Mouse (Mus musculus) right cerebral cortex, postnatal 4 days (tissue): ENCODE data around the gene Gm44965.

ENCODE experiments used
- DNase-seq: peaks from one replicate; pipeline ENCODE4 v3.0.0-alpha.2; 2022

Gm44965 gene

DNA sequence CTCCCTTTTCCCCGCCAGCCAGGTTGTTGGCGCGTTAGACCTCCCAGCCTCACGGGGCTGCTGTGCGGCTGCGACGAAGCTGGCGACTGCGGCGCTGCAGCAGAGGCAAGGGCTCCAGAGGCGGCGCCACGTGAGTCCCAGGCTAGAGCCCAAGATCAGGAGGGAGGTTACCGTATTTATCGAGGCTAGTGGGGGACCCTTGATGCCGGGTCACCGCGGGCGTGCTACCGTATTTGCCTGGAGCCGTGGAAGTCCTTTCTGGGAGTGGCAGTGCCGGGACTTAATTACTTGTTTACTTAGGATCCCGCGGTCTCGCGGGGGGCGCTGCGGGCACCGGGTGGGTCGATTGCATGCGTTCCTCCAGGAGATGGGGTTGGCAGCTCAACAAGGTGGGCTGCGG, 33.2 kb downstream of the Gm44965 start:
- peak; percentile 60 for DNase-seq

DNA sequence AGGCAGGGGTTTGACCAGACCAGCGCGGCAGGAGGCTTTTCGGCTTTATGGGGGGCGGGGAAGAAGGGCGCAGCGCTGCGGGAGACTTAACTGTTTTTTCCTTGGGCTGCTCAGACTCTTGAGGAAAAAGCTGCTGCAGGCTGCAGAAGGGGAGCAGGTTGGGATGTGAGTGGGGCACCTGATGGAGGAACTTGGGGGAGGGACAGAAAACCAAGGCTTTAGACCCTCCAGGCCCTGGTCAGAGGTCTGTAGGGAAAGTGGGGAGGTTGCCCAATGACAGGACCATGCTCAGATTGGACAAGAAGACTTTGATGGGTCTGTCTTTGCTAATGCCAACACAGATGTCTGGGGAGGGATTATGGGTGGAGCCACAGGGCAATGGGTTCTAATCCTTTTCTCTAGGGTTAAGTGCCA, 33.8 kb downstream of the Gm44965 start:
- no peak for DNase-seq

DNA sequence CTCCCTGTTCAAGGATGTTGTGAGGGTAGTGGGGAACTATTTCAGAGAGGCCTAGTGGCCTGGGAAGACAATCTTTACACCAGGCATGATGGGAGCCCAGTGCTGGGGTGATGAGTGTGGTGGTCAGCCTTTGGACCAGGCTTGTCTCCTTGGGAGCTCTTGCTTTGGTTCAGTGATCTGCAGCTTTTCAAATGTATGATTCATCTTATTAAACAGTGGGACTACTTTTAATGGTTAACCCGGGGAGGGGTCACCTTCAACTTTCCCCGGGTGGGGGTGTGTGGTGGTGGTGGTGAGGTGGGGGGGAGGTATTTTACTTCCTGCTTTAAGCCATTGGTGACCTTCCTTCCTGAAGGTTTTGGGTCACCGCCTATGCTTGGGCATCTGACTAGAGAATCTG, 34.6 kb downstream of the Gm44965 start:
- DNase-seq, result no peak

DNA sequence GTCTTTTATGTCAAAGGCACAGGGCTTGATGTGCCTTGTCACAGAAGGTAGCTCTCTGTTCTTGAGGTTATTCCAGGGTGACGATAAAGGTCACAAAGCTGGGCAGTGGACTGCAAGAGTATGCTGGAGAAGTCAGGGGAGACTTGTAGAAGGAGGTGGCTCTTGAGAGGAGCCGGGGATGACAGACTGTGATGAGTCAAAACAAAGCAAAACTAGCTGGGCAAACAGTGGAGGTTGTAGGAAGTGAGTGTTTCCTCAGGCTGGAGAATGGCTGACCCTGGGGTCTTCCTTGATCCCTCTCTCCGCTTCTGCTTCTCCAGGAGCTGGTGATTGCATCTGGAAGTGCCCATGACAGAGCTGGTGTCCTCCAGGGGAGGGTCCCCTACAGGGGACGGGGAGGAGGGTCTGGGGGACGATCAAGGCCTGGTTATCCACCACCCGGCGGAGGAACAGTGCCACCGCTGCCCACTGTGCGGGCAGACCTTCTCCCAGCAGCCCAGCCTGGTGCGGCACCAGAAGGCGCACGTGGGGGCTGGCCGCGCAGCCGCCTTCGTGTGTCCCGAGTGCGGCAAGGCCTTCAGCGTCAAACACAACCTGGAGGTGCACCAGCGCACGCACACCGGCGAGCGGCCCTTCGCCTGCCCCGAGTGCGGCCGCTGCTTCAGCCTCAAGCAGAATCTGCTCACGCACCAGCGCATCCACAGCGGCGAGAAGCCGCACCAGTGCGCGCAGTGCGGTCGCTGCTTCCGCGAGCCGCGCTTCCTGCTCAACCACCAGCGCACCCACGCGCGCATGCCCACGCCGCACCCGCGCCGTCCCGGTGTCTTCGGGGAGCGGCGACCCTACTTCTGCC, 35.3 kb downstream of the Gm44965 start:
- DNase-seq, result peak; percentile 58

DNA sequence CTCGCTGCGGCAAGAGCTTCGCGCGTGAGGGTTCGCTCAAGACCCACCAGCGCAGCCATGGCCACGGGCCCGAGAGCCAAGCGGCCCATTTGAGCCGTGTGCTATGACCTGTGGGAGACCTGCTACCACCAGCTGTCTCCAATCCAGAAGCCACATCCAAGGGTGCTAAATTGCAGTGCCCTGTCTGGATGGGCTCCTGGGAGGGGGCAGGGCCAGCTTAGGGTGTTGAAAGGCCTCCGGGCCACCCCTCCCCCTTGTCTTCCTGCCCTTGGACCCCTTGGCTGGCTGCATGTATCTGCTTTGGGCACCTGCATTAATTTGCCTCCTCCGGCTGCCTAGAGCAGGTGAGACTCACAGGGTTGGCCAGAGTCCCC, 35.9 kb downstream of the Gm44965 start:
- no peak for DNase-seq

DNA sequence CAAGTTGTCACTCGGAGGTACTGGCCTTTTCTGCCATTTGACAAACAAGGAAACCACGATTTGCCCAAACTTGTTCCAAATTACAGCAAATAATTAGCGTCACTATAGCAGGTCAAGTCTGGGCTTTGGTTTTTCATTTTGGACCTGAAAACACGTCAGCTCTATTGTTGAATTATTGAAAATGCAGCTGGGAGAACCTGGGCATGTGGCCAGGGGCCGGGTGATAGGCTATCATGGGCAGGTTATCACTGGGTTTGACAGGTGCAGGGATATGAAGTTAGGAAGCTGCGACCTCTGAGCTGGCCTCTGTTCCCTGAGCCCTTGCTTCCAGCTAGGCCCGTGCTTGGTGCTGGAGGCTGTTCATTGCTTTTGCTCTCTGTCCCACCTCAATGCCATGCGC, 37.1 kb downstream of the Gm44965 start:
- no peak for DNase-seq

GRCm38 (mm10) chr6:48635105-48635504, 41.4 kb downstream of the Gm44965 start:
- no peak for DNase-seq

DNA sequence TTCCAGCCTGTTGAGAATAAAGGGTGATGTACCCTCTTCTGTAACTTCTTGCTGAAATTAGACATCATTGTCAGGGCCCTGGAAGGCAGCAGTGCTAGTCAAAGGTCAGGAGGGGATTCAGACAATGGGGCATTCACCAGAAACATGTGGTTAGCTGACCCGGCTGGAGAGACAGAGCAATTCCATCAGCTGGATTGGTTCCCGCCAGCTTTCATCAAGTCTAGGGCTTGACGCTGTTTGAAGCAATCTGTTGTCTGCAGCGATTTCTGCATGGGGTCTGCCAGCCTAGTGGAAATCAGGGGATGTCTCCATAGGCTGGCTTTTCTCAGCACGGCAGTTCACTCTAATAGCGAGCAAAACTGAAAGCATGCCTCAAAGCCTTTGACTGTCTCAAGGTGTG, 42.8 kb downstream of the Gm44965 start:
- no peak for DNase-seq

GRCm38 (mm10) chr6:48637811-48638500, 44.2 kb downstream of the Gm44965 start:
- DNase-seq, result no peak

DNA sequence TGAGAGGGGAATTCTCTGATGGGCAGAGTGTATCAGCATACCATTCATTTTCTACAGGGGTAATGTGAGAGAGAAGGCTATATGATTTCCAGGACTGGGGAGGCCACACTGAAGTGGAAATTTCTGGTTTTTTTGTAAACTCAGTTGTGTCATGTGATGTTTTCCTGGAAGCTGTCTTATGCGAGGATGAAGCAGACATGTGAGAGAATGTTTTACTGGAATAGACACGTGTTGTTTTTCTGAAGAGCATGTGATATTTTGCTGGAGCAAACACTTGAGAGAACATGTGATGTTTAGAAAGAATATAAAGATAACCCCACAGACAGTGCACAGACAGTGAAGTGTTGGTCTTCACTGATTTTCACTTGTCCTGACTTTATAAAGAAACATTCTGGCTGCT, 44.8 kb downstream of the Gm44965 start:
- DNase-seq, result no peak

GRCm38 (mm10) chr6:48641391-48641790, 47.6 kb downstream of the Gm44965 start:
- no peak for DNase-seq

DNA sequence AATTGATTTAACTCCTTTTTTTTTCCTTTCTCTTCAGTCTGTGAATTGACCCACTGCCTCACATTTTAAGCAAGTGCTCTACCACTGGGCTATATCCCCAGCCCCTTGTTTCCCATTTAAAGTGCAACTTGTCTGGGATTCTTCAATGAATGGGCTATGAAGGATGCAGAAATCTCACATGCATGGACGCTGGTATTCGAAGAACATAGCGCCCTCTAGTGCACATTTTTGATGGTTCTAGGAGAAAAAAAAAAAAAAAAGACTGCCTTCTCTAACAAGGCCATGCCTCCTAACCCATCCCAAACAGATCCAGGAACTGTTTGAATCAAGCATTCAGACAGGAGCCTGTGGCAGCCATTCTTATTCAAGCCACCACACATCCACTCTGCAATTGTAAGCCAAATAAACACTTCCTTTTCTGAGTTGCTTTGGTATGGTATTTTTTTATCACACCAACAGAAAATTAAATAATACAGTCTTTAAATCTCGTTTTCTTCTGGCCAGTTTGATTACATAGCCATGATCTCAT, 49.1 kb downstream of the Gm44965 start:
- no peak for DNase-seq

DNA sequence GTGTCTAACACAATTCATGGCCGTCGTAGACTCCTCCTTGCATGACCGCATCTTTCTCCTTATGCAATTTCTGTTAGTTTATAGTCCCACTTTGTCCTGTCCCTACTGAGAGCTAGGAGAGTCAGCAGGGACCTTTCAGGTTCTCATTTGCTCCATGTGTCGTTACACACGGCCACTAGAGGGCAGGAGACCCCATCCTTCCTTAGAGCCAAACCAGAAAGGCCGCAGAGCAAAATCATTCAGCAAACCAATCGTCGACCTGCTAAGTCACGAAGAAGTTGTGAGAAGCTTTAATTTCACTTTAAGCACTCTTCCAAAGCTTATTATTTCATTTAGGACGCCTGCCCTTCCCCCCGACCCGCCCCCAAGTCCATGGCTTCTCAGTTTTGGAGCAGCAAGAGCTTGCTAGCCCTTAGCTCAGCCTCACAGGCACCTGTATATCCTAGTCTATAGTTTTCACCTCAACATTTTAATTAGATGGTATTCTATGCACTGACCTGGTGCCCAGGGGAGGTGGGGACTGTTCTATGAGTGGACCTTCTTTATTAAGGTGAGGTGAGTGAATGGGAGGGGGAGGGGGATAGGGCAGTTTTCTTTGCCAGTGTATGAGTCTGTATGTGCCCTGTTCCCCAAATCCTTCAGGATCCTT, 52.0 kb downstream of the Gm44965 start:
- DNase-seq, result peak; percentile 71

DNA sequence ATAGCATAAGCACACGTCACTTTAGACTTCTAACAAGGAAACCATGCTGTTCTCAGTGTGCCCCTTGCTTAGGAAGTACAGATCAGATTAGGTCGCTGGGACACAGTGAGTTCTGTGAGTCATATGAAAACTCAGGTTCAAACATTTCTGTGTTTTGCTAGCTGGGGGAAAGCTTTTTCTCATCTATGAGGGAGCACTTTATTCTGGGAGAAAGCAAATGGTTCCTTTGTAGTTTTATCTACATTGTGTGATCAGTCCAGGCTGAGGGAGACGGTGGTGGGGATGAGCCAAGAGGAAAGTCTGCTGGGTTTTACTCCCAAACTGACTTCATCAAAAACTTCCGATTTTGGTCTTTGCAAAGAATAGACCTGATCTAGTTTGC, 52.6 kb downstream of the Gm44965 start:
- no peak for DNase-seq

DNA sequence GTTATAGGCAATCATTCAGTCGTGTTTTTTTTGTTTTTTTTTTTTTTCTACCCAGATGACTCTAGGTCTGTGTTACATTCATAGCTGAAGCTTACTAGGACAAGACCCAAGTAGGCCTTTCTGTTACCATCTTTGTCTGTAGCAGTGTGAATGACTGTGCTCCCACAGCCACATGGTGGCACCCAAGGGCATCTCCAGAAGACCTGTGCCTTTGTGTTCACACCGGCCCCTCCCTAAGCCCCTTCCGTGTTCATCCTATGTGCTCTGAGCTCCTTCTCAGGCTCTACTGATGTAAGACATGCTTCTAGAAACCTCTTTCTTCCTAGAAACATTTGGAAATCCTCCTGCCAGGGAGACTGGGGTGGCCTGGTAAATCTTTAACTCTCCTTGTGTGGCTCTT, 53.3 kb downstream of the Gm44965 start, which contains the start of gene Gimap8:
TSS of gene Gimap8 (plus strand) at position 240 of the 400 bp plus-strand sequence.
- no peak for DNase-seq

GRCm38 (mm10) chr6:48647611-48648010, 53.9 kb downstream of the Gm44965 start:
- DNase-seq, result no peak

DNA sequence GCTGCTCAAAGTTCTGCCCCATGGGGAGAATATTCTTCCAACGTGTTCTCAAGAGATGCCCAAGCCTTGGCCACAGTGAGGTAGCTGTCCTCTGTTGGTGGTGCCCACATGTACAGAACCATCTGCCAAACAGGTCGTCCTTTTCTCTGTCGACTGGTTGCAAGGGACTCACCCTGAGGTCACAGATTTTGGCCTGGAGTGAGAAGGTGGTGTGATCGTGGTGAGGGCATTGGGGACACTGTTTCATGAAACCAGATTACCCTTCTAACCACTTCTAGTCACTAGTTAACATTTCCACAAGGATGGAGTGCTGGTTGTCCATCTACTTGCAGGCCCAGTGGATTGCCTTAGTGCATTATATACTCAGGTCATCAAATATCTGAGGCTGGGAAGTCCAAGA, 55.0 kb downstream of the Gm44965 start:
- no peak for DNase-seq

DNA sequence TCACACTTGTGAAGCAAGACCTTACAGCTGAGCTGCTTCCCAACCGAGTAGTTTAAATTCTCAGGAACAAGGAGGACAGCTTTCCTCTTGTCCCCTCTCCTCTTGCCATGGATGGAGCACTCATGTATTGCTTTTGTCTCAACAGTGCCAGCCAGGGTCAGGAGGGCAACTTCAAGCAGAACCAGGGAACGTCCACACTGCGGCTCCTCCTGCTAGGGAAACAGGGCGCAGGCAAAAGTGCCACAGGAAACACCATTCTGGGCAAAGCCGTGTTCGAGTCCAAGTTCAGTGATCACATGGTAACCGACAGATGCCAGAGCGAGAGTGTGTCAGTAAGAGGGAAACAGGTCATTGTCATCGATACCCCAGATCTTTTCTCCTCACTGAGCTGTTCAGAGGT, 56.3 kb downstream of the Gm44965 start:
- DNase-seq, result no peak

GRCm38 (mm10) chr6:48658721-48659120, 65.0 kb downstream of the Gm44965 start:
- no peak for DNase-seq

GRCm38 (mm10) chr6:48664750-48665149, 71.0 kb downstream of the Gm44965 start:
- DNase-seq, result no peak

GRCm38 (mm10) chr6:48665471-48665870, 71.7 kb downstream of the Gm44965 start:
- DNase-seq, result no peak

- DNase-seq, result no peak
Observed at GRCm38 (mm10) chr6:48666159-48666586, 72.4 kb downstream of the Gm44965 start.

- no peak for DNase-seq
Observed at GRCm38 (mm10) chr6:48668022-48668421, 74.3 kb downstream of the Gm44965 start.
